Mouse (Mus musculus): ENCODE results near the gene Oxtr.

Oxtr gene

DNA sequence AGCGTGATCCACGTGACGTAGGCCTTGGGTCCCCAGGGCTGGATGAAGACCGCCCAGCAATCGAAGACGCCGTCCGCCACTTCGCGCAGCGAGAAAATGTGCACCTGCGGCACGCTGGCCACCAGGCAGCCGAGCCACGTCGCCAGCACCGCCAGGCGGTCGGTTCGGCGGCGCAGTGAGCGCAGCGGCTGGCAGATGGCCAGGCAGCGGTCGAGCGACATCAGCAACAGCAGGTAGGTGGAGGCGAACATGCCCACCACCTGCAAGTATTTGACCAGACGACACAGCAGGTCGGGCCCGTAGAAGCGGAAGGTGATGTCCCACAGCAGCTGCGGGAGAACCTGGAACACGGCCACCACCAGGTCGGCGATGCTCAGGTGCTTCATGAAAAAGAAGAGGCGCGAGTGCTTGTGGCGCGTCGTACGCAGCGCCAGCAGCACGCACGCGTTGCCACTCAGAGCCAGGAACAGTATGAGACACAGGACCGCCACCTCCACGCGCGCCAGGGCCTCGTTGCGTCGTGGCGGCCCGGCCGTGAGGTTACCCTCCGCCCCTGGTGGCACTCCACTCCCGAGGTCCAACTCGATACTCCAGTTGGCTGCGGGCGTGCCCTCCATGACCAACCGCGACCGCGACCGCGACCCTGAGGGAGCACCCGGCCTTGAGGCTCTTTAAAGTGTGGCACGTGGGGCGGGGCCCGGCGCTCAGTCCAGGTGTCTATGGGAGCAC lies 398 bp downstream of the Oxtr start:
- in situ Hi-C loops (cut with MboI; ENCODE audit: unreplicated experiment in 2 of 2) = no loop called here

DNA sequence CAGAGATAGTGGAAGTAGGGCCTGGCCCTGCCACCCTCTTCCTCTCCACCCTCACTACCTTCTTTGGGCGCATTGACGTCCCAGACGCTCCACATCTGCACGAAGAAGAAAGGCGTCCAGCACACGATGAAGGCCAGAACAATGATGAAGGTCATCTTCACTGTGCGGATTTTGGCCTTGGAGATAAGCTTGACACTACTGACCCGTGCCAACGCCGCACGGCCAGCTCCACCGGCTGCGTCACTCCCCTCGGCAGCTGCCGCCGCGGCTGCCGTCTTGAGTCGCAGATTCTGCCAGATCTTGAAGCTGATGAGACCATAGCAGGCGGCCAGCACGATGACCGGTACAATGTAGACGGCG lies 942 bp downstream of the Oxtr start:
- in situ Hi-C loops (cut with MboI; ENCODE audit: unreplicated experiment in 2 of 2) = no loop called here

- in situ Hi-C loops (cut with MboI; ENCODE audit: unreplicated experiment in 2 of 2) = no loop called here
Measured at GRCm38 (mm10) chr6:112487993-112488392, 1.8 kb downstream of the Oxtr start.

- in situ Hi-C loops (cut with MboI; ENCODE audit: unreplicated experiment in 2 of 2) = no loop called here
Measured at GRCm38 (mm10) chr6:112484316-112484715, 5.4 kb downstream of the Oxtr start.

- in situ Hi-C loops (cut with MboI; ENCODE audit: unreplicated experiment in 2 of 2) = no loop called here
Measured at GRCm38 (mm10) chr6:112479861-112480260, 9.9 kb downstream of the Oxtr start.

GRCm38 (mm10) chr6:112471644-112472043 lies 18.1 kb downstream of the Oxtr start:
- in situ Hi-C loops (cut with MboI; ENCODE audit: unreplicated experiment in 2 of 2) = no loop called here

DNA sequence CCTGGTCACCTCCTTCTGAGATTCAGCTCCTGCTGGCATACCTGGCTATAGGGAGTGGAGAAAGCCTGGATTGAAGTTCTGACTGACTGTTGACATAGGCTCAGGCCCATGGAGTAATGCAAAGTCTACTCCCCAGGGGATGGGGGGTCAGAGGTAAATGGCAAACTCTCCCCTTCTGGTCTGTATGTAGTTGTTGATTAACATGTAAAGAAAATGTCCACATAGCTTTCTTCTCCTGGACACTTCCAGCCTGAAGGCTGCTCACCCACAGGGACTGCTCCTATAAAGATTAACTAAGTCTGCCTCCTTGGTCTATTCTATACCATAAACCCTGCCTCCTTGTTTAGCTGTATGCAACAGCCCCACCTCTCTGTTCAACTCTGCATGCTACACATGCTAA lies 23.7 kb downstream of the Oxtr start:
- in situ Hi-C loops (cut with MboI; ENCODE audit: unreplicated experiment in 2 of 2) = no loop called here

- in situ Hi-C loops (cut with MboI; ENCODE audit: unreplicated experiment in 2 of 2) = no loop called here
Measured at GRCm38 (mm10) chr6:112465441-112465840, 24.3 kb downstream of the Oxtr start.

GRCm38 (mm10) chr6:112463331-112463730 lies 26.4 kb downstream of the Oxtr start:
- in situ Hi-C loops (cut with MboI; ENCODE audit: unreplicated experiment in 2 of 2) = no loop called here

- in situ Hi-C loops (cut with MboI; ENCODE audit: unreplicated experiment in 2 of 2) = no loop called here
Measured at GRCm38 (mm10) chr6:112461459-112461858, 28.3 kb downstream of the Oxtr start.

DNA sequence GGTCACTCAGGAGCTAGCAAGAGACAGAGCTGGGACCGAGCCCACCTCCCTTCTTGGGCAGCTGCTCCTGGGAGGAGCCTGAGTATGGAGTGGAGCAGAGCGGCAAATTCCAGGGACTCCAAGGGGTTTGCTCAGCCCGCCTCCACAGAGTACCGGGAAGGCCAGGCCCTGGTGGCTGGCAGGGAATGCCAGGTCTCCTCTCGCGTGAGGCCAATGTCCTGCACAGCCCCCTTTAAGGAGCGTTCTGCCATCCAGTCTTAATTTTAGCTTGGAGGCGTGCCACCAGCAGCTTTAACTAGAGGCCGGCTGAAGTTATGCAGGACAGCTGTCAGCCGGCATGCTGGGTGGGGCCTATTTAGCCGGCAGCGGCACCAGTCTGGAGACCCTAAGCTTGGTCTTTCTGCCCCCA lies 30.4 kb downstream of the Oxtr start, which contains the start of gene Cav3:
Gene Cav3, plus strand, starts transcription at position 165 of the 409 bp plus-strand sequence.
- in situ Hi-C loops (cut with MboI; ENCODE audit: unreplicated experiment in 2 of 2) = no loop called here

DNA sequence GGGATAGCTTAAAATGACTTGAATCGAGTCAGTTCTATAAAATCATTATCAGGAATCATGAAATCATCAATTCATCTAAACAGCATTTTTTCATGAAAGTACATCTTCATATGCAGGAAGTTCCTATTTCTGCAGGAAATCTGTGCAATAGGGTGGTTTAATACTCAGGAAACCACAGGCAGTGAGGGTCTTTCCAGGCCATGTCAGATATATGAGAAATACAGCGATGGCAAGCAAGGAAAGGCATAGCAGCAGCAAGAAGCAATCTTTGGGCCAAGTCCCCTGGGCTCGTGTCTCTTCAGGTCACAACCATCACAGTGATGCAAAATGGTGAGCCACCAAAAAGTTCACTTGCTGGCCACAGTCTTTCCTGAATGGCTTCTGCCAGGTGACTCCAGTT lies 44.1 kb downstream of the Oxtr start:
- in situ Hi-C loops (cut with MboI; ENCODE audit: unreplicated experiment in 2 of 2) = no loop called here

GRCm38 (mm10) chr6:112426018-112426732 lies 63.6 kb downstream of the Oxtr start:
- in situ Hi-C loops (cut with MboI; ENCODE audit: unreplicated experiment in 2 of 2) = no loop called here

- in situ Hi-C loops (cut with MboI; ENCODE audit: unreplicated experiment in 2 of 2) = loop anchor here (25.0 kb wide), 2 partner anchors 263 to 588 kb away; partner anchors contain the start of gene Rad18 (in 2 of the 2)
Measured at GRCm38 (mm10) chr6:112423746-112424501, 65.8 kb downstream of the Oxtr start.
